Mouse (Mus musculus) hindbrain, postnatal 0 days (tissue): ENCODE results near the gene Gga3. TPM values are rescaled to one million over a fixed set of nuclear protein-coding genes. Genes with fewer than 3 reads are reported as not detected.
"Not testable (repeated sequence)": the region's sequence is repeated elsewhere in the genome, so short reads cannot be mapped to it uniquely, and the experiment has no call there.

ENCODE experiments used
- ATAC-seq: fragments of 200-750 bp; cut with Nextera tagmentation; 2 replicates; pipeline ENCODE4 v1.8.0; 2017; ENCODE audit warnings: mild to moderate bottlenecking, moderate TSS enrichment, moderate library complexity
- DNase-seq: peaks from one replicate; pipeline ENCODE4 v3.0.0-alpha.2; 2015; ENCODE audit warnings: low spot score
- H3K27ac ChIP-seq: fragments of 300-500 bp; sonication (generic); 2 replicates; pipeline ENCODE4 v1.5.1; 2014; ENCODE audit warnings: mild to moderate bottlenecking
- H3K27me3 ChIP-seq: fragments of 300-500 bp; sonication (generic); 2 replicates; pipeline ENCODE4 v1.6.1; 2014; ENCODE audit warnings: low read length, mixed read lengths; ENCODE audit not compliant: insufficient read depth
- H3K36me3 ChIP-seq: fragments of 300-500 bp; sonication (generic); 2 replicates; pipeline ENCODE4 v1.6.1; 2014; ENCODE audit warnings: low read length, mixed read lengths; ENCODE audit not compliant: insufficient read depth
- H3K4me1 ChIP-seq: fragments of 300-500 bp; sonication (generic); 2 replicates; pipeline ENCODE4 v1.6.1; 2014; ENCODE audit warnings: antibody characterized with exemption, low read length, mixed read lengths; ENCODE audit not compliant: insufficient read depth
- H3K4me2 ChIP-seq: fragments of 300-500 bp; sonication (generic); 2 replicates; pipeline ENCODE4 v1.6.1; 2014; ENCODE audit warnings: low read depth, mild to moderate bottlenecking, low read length, moderate library complexity, mixed read lengths
- H3K4me3 ChIP-seq: fragments of 300-500 bp; sonication (generic); 2 replicates; pipeline ENCODE4 v1.5.1; 2014; ENCODE audit warnings: low read length
- H3K9ac ChIP-seq: fragments of 300-500 bp; sonication (generic); replicated peaks from 2 replicates; pipeline ENCODE4 v1.6.1; 2014; ENCODE audit warnings: mild to moderate bottlenecking, low read length, moderate library complexity, mixed read lengths
- H3K9me3 ChIP-seq: fragments of 300-500 bp; sonication (generic); 2 replicates; pipeline ENCODE4 v1.6.1; 2016; ENCODE audit warnings: low read length, mixed read lengths
- CTCF ChIP-seq: IDR thresholded peaks from 2 replicates; pipeline ENCODE4 v1.5.1; 2016; ENCODE audit warnings: antibody characterized with exemption, control low read depth, low read depth
- WGBS: fragments of 180-500 bp; shearing (Covaris S2); extraction: QIAGEN DNeasy Blood & Tissue Kit; methylation state at CpG from one replicate; pipeline ENCODE4 v1.1.7; 2014; 5-methylcytosine and 5-hydroxymethylcytosine counted together
- polyA plus RNA-seq: library from polyadenylated mRNA; unstranded; fragments of >200 nt; fragmentation: Nextera tagmentation; extraction: Ambion mirVana; gene quantifications from 2 replicates; pipeline ENCODE4 v1.2.1, GENCODE M21; 2015
- total RNA-seq: library from RNA; depleted of rRNA; stranded (reverse); fragments of >200 nt; gene quantifications from 2 replicates; pipeline ENCODE4 v1.2.3, GENCODE M21; 2014; rRNA removed

The Gga3 gene
- total RNA-seq (35.3 and 38.2 TPM in 2 replicates), polyA plus RNA-seq (16.1 and 16.9 TPM in 2 replicates)

GRCm38 (mm10) chr11:115603476-115604303 is at the start of gene Gga3, which contains the start of gene Mrps7:
Gene Gga3, minus strand, starts transcription at chr11:115604051.
Gene Mrps7, plus strand, starts transcription at chr11:115603925.
- no peak for TF ChIP-seq CTCF
- peaks cover 17% of the 10 kb centered on the region for H3K4me1 ChIP-seq
- no peaks in the 10 kb centered on the region for H3K27me3 ChIP-seq
- DNase-seq = peak; percentile 95
- under 1% methylated on average over 70 of the region's 93 CpGs for WGBS
- H3K4me2 ChIP-seq = peak within 1 kb of the TSS; percentile 96
- H3K4me3 ChIP-seq = peak within 1 kb of the TSS; percentile 99
- peak within 1 kb of the TSS; percentile 95 for H3K27ac ChIP-seq
- H3K9ac ChIP-seq = peak within 1 kb of the TSS; percentile 91
- peak; percentile 96 for ATAC-seq
- H3K9me3 ChIP-seq = no peaks in the 10 kb centered on the region
- peaks cover 29% of the 10 kb centered on the region; the same call in 1 of the 2 replicates for H3K36me3 ChIP-seq

- Histone ChIP-seq H3K4me2 (no peak overlapping the region), H3K4me3 (no peak overlapping the region), H3K27ac (no peak overlapping the region), H3K36me3 (peaks cover 8% of the 10 kb centered on the region; the same call in 1 of the 2 replicates), H3K27me3 (no peaks in the 10 kb centered on the region), H3K9ac (no peak overlapping the region), H3K9me3 (no peaks in the 10 kb centered on the region), H3K4me1 (no peaks in the 10 kb centered on the region)
- no peak for TF ChIP-seq CTCF
- ATAC-seq = no peak
- WGBS = 84% methylated on average over 3 of the region's 3 CpGs
- DNase-seq = no peak
Observed at GRCm38 (mm10) chr11:115653194-115653593, 49.3 kb upstream of the Gga3 start.

GRCm38 (mm10) chr11:115651680-115652079 is 47.8 kb upstream of the Gga3 start:
- H3K9ac ChIP-seq = no peak overlapping the region
- no peak for TF ChIP-seq CTCF
- no peaks in the 10 kb centered on the region for H3K4me1 ChIP-seq
- DNase-seq (no peak), ATAC-seq (no peak)
- no peak overlapping the region for H3K4me2 ChIP-seq
- H3K27me3 ChIP-seq = no peaks in the 10 kb centered on the region
- no peaks in the 10 kb centered on the region for H3K9me3 ChIP-seq
- H3K27ac ChIP-seq = no peak overlapping the region
- H3K4me3 ChIP-seq = no peak overlapping the region
- peaks cover 8% of the 10 kb centered on the region; the same call in 1 of the 2 replicates for H3K36me3 ChIP-seq
- WGBS = 86% methylated on average over 3 of the region's 3 CpGs

- DNase-seq (peak; percentile 71), ATAC-seq (no peak)
- H3K4me1 ChIP-seq = no peaks in the 10 kb centered on the region
- H3K36me3 ChIP-seq = peaks cover 4% of the 10 kb centered on the region; the same call in 1 of the 2 replicates
- H3K4me2 ChIP-seq = no peak overlapping the region
- no peaks in the 10 kb centered on the region for H3K9me3 ChIP-seq
- WGBS = 28% methylated on average over 10 of the region's 10 CpGs
- no peaks in the 10 kb centered on the region for H3K27me3 ChIP-seq
- no peak for TF ChIP-seq CTCF
- no peak overlapping the region for H3K9ac ChIP-seq
- peak overlapping the region; percentile 54; the same call in 1 of the 2 replicates for H3K27ac ChIP-seq
- H3K4me3 ChIP-seq = no peak overlapping the region
Observed at GRCm38 (mm10) chr11:115649706-115650105, 45.9 kb upstream of the Gga3 start.

GRCm38 (mm10) chr11:115647459-115647858 is 43.6 kb upstream of the Gga3 start:
- no peak overlapping the region for H3K4me3 ChIP-seq
- H3K36me3 ChIP-seq = peaks cover 4% of the 10 kb centered on the region; the same call in 1 of the 2 replicates
- no peaks in the 10 kb centered on the region for H3K4me1 ChIP-seq
- peak; percentile 87 for DNase-seq
- no peaks in the 10 kb centered on the region for H3K9me3 ChIP-seq
- ATAC-seq = no peak
- no peak overlapping the region for H3K4me2 ChIP-seq
- H3K27ac ChIP-seq = no peak overlapping the region
- WGBS = 54% methylated on average over 6 of the region's 6 CpGs
- peak; percentile 79 for TF ChIP-seq CTCF
- H3K9ac ChIP-seq = no peak overlapping the region
- H3K27me3 ChIP-seq = no peaks in the 10 kb centered on the region

- no peaks in the 10 kb centered on the region for H3K27me3 ChIP-seq
- H3K36me3 ChIP-seq = peaks cover 4% of the 10 kb centered on the region; the same call in 1 of the 2 replicates
- 95% methylated on average over 9 of the region's 9 CpGs for WGBS
Observed at GRCm38 (mm10) chr11:115646439-115646838, 42.6 kb upstream of the Gga3 start.

GRCm38 (mm10) chr11:115645498-115645897 is 41.6 kb upstream of the Gga3 start:
- H3K4me3 ChIP-seq, DNase-seq: not testable (repeated sequence)
- WGBS = 86% methylated on average over 14 of the region's 14 CpGs

More at GRCm38 (mm10) chr11:115646439-115646838, 42.6 kb upstream of the Gga3 start:
- H3K4me2 ChIP-seq = no peak overlapping the region
- no peaks in the 10 kb centered on the region for H3K9me3 ChIP-seq
- ATAC-seq (no peak), DNase-seq (no peak)
- no peaks in the 10 kb centered on the region for H3K4me1 ChIP-seq
- H3K9ac ChIP-seq = no peak overlapping the region
- H3K27ac ChIP-seq = no peak overlapping the region
- no peak for TF ChIP-seq CTCF
- no peak overlapping the region for H3K4me3 ChIP-seq

More at GRCm38 (mm10) chr11:115645498-115645897, 41.6 kb upstream of the Gga3 start:
- not testable (repeated sequence) for H3K36me3 ChIP-seq, H3K9me3 ChIP-seq, H3K27me3 ChIP-seq, H3K9ac ChIP-seq, H3K27ac ChIP-seq, H3K4me2 ChIP-seq, H3K4me1 ChIP-seq, ATAC-seq
